Mouse (Mus musculus): ENCODE data around the gene Scarb2. TPM values are rescaled to one million over a fixed set of nuclear protein-coding genes. Genes with fewer than 3 reads are reported as not detected.
A peak's percentile ranks its signal among the peaks of the same experiment; 100 is the strongest.
"Not testable (repeated sequence)": the region's sequence is repeated elsewhere in the genome, so short reads cannot be mapped to it uniquely, and the experiment has no call there.

Gene Scarb2
- polyA plus RNA-seq, 1 experiment from 2014 or later = 8.7 TPM

- H3K36me3 ChIP-seq (replicated peaks; ENCODE audit: control insufficient read depth, insufficient read depth, low read depth, low read length); H3K27me3 ChIP-seq (ENCODE audit: control insufficient read depth, insufficient read depth, low read length); H3K4me3 ChIP-seq (ENCODE audit: low read depth, low read length); DNase-seq (ENCODE audit: low spot score); ATAC-seq (replicated peaks; ENCODE audit: insufficient number of reproducible peaks, low FRiP score, low TSS enrichment, low read depth); H3K9ac ChIP-seq (replicated peaks; ENCODE audit: low read length); H3K9me3 ChIP-seq (replicated peaks; ENCODE audit: control insufficient read depth, low read length); H3K4me2 ChIP-seq (ENCODE audit: low read depth, low read length); H3K4me1 ChIP-seq (ENCODE audit: control insufficient read depth, insufficient read depth, low read length); H3K27ac ChIP-seq (replicated peaks; ENCODE audit: low read depth, low read length): not testable (repeated sequence)
- WGBS = 86% methylated on average over 2 of the region's 2 CpGs
Measured at GRCm38 (mm10) chr5:92521131-92521530, 14.5 kb upstream of the Scarb2 start.

GRCm38 (mm10) chr5:92512066-92512465 lies 5.4 kb upstream of the Scarb2 start:
- no peak for DNase-seq (ENCODE audit: low spot score)
- no peaks in the 10 kb centered on the region for H3K27me3 ChIP-seq (ENCODE audit: control insufficient read depth, insufficient read depth, low read length)
- WGBS = 93% methylated on average over 5 of the region's 5 CpGs
- H3K9ac ChIP-seq (replicated peaks; ENCODE audit: low read length) = no peak overlapping the region
- H3K27ac ChIP-seq (replicated peaks; ENCODE audit: low read depth, low read length) = no peak overlapping the region
- H3K4me1 ChIP-seq (ENCODE audit: control insufficient read depth, insufficient read depth, low read length) = no peaks in the 10 kb centered on the region
- ATAC-seq (replicated peaks; ENCODE audit: insufficient number of reproducible peaks, low FRiP score, low TSS enrichment, low read depth) = no peak
- H3K4me3 ChIP-seq (ENCODE audit: low read depth, low read length) = no peak overlapping the region
- H3K36me3 ChIP-seq (replicated peaks; ENCODE audit: control insufficient read depth, insufficient read depth, low read depth, low read length) = no peaks in the 10 kb centered on the region
- H3K9me3 ChIP-seq (replicated peaks; ENCODE audit: control insufficient read depth, low read length) = no peaks in the 10 kb centered on the region
- no peak overlapping the region for H3K4me2 ChIP-seq (ENCODE audit: low read depth, low read length)

GRCm38 (mm10) chr5:92511256-92511655 lies 4.6 kb upstream of the Scarb2 start:
- Histone ChIP-seq H3K9ac (replicated peaks; ENCODE audit: low read length) (no peak overlapping the region), H3K4me1 (ENCODE audit: control insufficient read depth, insufficient read depth, low read length) (no peaks in the 10 kb centered on the region), H3K27ac (replicated peaks; ENCODE audit: low read depth, low read length) (no peak overlapping the region), H3K4me2 (ENCODE audit: low read depth, low read length) (no peak overlapping the region), H3K36me3 (replicated peaks; ENCODE audit: control insufficient read depth, insufficient read depth, low read depth, low read length) (no peaks in the 10 kb centered on the region), H3K27me3 (ENCODE audit: control insufficient read depth, insufficient read depth, low read length) (no peaks in the 10 kb centered on the region), H3K9me3 (replicated peaks; ENCODE audit: control insufficient read depth, low read length) (no peaks in the 10 kb centered on the region), H3K4me3 (ENCODE audit: low read depth, low read length) (no peak overlapping the region)
- DNase-seq (ENCODE audit: low spot score) (no peak), ATAC-seq (replicated peaks; ENCODE audit: insufficient number of reproducible peaks, low FRiP score, low TSS enrichment, low read depth) (no peak)

- H3K4me2 ChIP-seq (ENCODE audit: low read depth, low read length) = no peak overlapping the region
- no peak for ATAC-seq (replicated peaks; ENCODE audit: insufficient number of reproducible peaks, low FRiP score, low TSS enrichment, low read depth)
- no peak for DNase-seq (ENCODE audit: low spot score)
- H3K9ac ChIP-seq (replicated peaks; ENCODE audit: low read length) = no peak overlapping the region
- H3K4me1 ChIP-seq (ENCODE audit: control insufficient read depth, insufficient read depth, low read length) = no peaks in the 10 kb centered on the region
- H3K27ac ChIP-seq (replicated peaks; ENCODE audit: low read depth, low read length) = no peak overlapping the region
- H3K27me3 ChIP-seq (ENCODE audit: control insufficient read depth, insufficient read depth, low read length) = no peaks in the 10 kb centered on the region
- no peak overlapping the region for H3K4me3 ChIP-seq (ENCODE audit: low read depth, low read length)
- 91% methylated on average over 5 of the region's 5 CpGs for WGBS
- no peaks in the 10 kb centered on the region for H3K9me3 ChIP-seq (replicated peaks; ENCODE audit: control insufficient read depth, low read length)
- H3K36me3 ChIP-seq (replicated peaks; ENCODE audit: control insufficient read depth, insufficient read depth, low read depth, low read length) = no peaks in the 10 kb centered on the region
Measured at GRCm38 (mm10) chr5:92508853-92509252, 2.2 kb upstream of the Scarb2 start.

- no peaks in the 10 kb centered on the region for H3K4me1 ChIP-seq (ENCODE audit: control insufficient read depth, insufficient read depth, low read length)
- H3K27ac ChIP-seq (replicated peaks; ENCODE audit: low read depth, low read length) = no peak overlapping the region
- no peak; the same call in 1 of the 2 replicates for ATAC-seq (replicated peaks; ENCODE audit: insufficient number of reproducible peaks, low FRiP score, low TSS enrichment, low read depth)
- no peak overlapping the region for H3K4me3 ChIP-seq (ENCODE audit: low read depth, low read length)
- no peaks in the 10 kb centered on the region for H3K36me3 ChIP-seq (replicated peaks; ENCODE audit: control insufficient read depth, insufficient read depth, low read depth, low read length)
- H3K27me3 ChIP-seq (ENCODE audit: control insufficient read depth, insufficient read depth, low read length) = no peaks in the 10 kb centered on the region
- DNase-seq (ENCODE audit: low spot score) = peak; percentile 56
- peak overlapping the region; percentile 91 for H3K9ac ChIP-seq (replicated peaks; ENCODE audit: low read length)
- 34% methylated on average over 4 of the region's 4 CpGs for WGBS
- peak overlapping the region; percentile 78 for H3K4me2 ChIP-seq (ENCODE audit: low read depth, low read length)
- H3K9me3 ChIP-seq (replicated peaks; ENCODE audit: control insufficient read depth, low read length) = no peaks in the 10 kb centered on the region
Measured at GRCm38 (mm10) chr5:92506301-92506729, 318 bp downstream of the Scarb2 start.

GRCm38 (mm10) chr5:92505402-92505865 lies 1.2 kb downstream of the Scarb2 start:
- H3K4me3 ChIP-seq (ENCODE audit: low read depth, low read length) = peak overlapping the region; percentile 89
- H3K36me3 ChIP-seq (replicated peaks; ENCODE audit: control insufficient read depth, insufficient read depth, low read depth, low read length) = no peaks in the 10 kb centered on the region
- H3K27me3 ChIP-seq (ENCODE audit: control insufficient read depth, insufficient read depth, low read length) = no peaks in the 10 kb centered on the region
- H3K27ac ChIP-seq (replicated peaks; ENCODE audit: low read depth, low read length) = peak overlapping the region; percentile 91
- H3K9me3 ChIP-seq (replicated peaks; ENCODE audit: control insufficient read depth, low read length) = no peaks in the 10 kb centered on the region
- no peaks in the 10 kb centered on the region for H3K4me1 ChIP-seq (ENCODE audit: control insufficient read depth, insufficient read depth, low read length)
- ATAC-seq (replicated peaks; ENCODE audit: insufficient number of reproducible peaks, low FRiP score, low TSS enrichment, low read depth) (peak; percentile 97), DNase-seq (ENCODE audit: low spot score) (peak; percentile 95)
- under 1% methylated on average over 47 of the region's 48 CpGs for WGBS
- H3K4me2 ChIP-seq (ENCODE audit: low read depth, low read length) = peak overlapping the region; percentile 78
- H3K9ac ChIP-seq (replicated peaks; ENCODE audit: low read length) = peak overlapping the region; percentile 91

- DNase-seq (ENCODE audit: low spot score) (peak; percentile 47), ATAC-seq (replicated peaks; ENCODE audit: insufficient number of reproducible peaks, low FRiP score, low TSS enrichment, low read depth) (peak; percentile 77)
- Histone ChIP-seq H3K27ac (replicated peaks; ENCODE audit: low read depth, low read length) (peak overlapping the region; percentile 91), H3K9me3 (replicated peaks; ENCODE audit: control insufficient read depth, low read length) (no peaks in the 10 kb centered on the region), H3K4me3 (ENCODE audit: low read depth, low read length) (peak overlapping the region; percentile 89), H3K9ac (replicated peaks; ENCODE audit: low read length) (peak overlapping the region; percentile 91), H3K27me3 (ENCODE audit: control insufficient read depth, insufficient read depth, low read length) (no peaks in the 10 kb centered on the region), H3K36me3 (replicated peaks; ENCODE audit: control insufficient read depth, insufficient read depth, low read depth, low read length) (no peaks in the 10 kb centered on the region), H3K4me2 (ENCODE audit: low read depth, low read length) (peak overlapping the region; percentile 78), H3K4me1 (ENCODE audit: control insufficient read depth, insufficient read depth, low read length) (no peaks in the 10 kb centered on the region)
- under 1% methylated on average over 35 of the region's 35 CpGs for WGBS
Measured at GRCm38 (mm10) chr5:92504676-92505400, 1.8 kb downstream of the Scarb2 start.

GRCm38 (mm10) chr5:92503856-92504618 lies 2.6 kb downstream of the Scarb2 start:
- H3K9ac ChIP-seq (replicated peaks; ENCODE audit: low read length) = peak overlapping the region; percentile 91
- H3K4me3 ChIP-seq (ENCODE audit: low read depth, low read length) = peak overlapping the region; percentile 89
- no peak for ATAC-seq (replicated peaks; ENCODE audit: insufficient number of reproducible peaks, low FRiP score, low TSS enrichment, low read depth)
- no peaks in the 10 kb centered on the region for H3K4me1 ChIP-seq (ENCODE audit: control insufficient read depth, insufficient read depth, low read length)
- H3K27ac ChIP-seq (replicated peaks; ENCODE audit: low read depth, low read length) = no peak overlapping the region
- no peaks in the 10 kb centered on the region for H3K9me3 ChIP-seq (replicated peaks; ENCODE audit: control insufficient read depth, low read length)
- no peak for DNase-seq (ENCODE audit: low spot score)
- H3K27me3 ChIP-seq (ENCODE audit: control insufficient read depth, insufficient read depth, low read length) = no peaks in the 10 kb centered on the region
- no peaks in the 10 kb centered on the region for H3K36me3 ChIP-seq (replicated peaks; ENCODE audit: control insufficient read depth, insufficient read depth, low read depth, low read length)
- peak overlapping the region; percentile 78 for H3K4me2 ChIP-seq (ENCODE audit: low read depth, low read length)
- 33% methylated on average over 7 of the region's 7 CpGs for WGBS
